Mouse (Mus musculus): ENCODE measurements at regions not wholly inside any gene's neighbourhood (a gene's known extent, or its start where the extent isn't known, plus 50 kb on each side); places are given as distances from the start of the nearest gene placed in this dataset.

DNA sequence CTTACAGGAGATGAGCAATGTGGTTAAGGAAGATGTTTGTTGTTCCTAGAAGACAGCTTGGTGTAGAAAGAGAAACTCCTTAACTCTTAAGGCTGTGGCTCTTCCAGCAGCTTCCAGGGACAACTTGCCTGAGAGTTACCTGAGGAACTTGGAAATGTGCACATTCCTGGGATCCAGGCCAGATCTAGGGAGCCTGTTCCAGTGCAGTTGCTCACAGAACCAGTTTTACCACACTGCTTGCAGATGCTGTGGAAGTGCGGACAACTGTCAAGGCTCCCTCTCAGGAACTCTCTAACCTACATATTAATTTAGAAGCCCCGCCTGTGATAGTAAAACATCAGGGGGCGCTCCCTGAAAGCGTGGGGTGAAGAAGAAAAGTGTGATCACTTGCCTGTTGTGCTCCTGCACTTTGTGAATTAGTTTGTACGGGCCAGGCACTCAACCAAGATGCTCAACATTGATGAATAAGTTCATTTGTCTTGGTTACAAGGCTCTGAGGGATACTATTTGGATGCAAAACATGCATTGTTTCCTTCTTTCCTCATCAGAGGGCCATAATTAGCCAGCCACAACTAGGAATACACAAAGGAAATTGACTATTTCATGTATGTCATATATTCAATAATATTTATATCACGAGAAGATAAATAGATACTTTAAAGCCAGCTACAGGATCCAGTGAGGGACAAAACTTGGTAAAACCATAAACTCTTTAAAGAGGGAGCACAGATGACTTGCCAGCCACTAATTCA is 357.1 kb upstream of the Adgrl2 start:
- TF ChIP-seq POLR2A (IDR thresholded peaks at IDR 0.05; ENCODE audit: control insufficient read depth, extremely low read depth, insufficient read depth, low read length, poor library complexity) (no peak), CTCF (IDR thresholded peaks at IDR 0.05; ENCODE audit: borderline replicate concordance, control insufficient read depth, extremely low read depth, insufficient read depth, low read length, poor library complexity) (no peak)

All from thymus, adult 2 months (tissue).